Mouse (Mus musculus) hindbrain, embryonic 13.5 days (tissue): ENCODE data around the gene Fen1. TPM values are rescaled to one million over a fixed set of nuclear protein-coding genes. Genes with fewer than 3 reads are reported as not detected.

Source experiments
- ATAC-seq: fragments of 200-750 bp; cut with Nextera tagmentation; 2 replicates; pipeline ENCODE4 v1.8.0; 2017; ENCODE audit warnings: moderate TSS enrichment; ENCODE audit not compliant: low FRiP score
- H3K27ac ChIP-seq: fragments of 300-500 bp; sonication (generic); 2 replicates; pipeline ENCODE4 v1.5.1; 2015; ENCODE audit warnings: inconsistent platforms, mild to moderate bottlenecking, moderate library complexity
- H3K27me3 ChIP-seq: fragments of 300-500 bp; sonication (generic); 2 replicates; pipeline ENCODE4 v1.6.1; 2015; ENCODE audit warnings: mild to moderate bottlenecking, inconsistent platforms
- H3K36me3 ChIP-seq: fragments of 300-500 bp; sonication (generic); 2 replicates; pipeline ENCODE4 v1.6.1; 2015; ENCODE audit warnings: mild to moderate bottlenecking, inconsistent platforms
- H3K4me1 ChIP-seq: fragments of 300-500 bp; sonication (generic); replicated peaks from 2 replicates; pipeline ENCODE4 v1.6.1; 2015; ENCODE audit warnings: inconsistent platforms
- H3K4me2 ChIP-seq: fragments of 300-500 bp; sonication (generic); 2 replicates; pipeline ENCODE4 v1.6.1; 2015; ENCODE audit warnings: inconsistent platforms, mild to moderate bottlenecking, moderate library complexity
- H3K4me3 ChIP-seq: fragments of 300-500 bp; sonication (generic); 2 replicates; pipeline ENCODE4 v1.5.1; 2015; ENCODE audit warnings: mild to moderate bottlenecking, inconsistent platforms
- H3K9ac ChIP-seq: fragments of 300-500 bp; sonication (generic); 2 replicates; pipeline ENCODE4 v1.6.1; 2015; ENCODE audit warnings: mild to moderate bottlenecking, inconsistent platforms
- H3K9me3 ChIP-seq: fragments of 300-500 bp; sonication (generic); 2 replicates; pipeline ENCODE4 v1.6.1; 2016; ENCODE audit warnings: inconsistent platforms
- WGBS: fragments of 180-500 bp; shearing (Covaris S2); methylation state at CpG from one replicate; pipeline ENCODE4 v1.1.7; 2015; 5-methylcytosine and 5-hydroxymethylcytosine counted together
- polyA plus RNA-seq: library from polyadenylated mRNA; unstranded; fragments of >200 nt; fragmentation: Nextera tagmentation; extraction: Ambion mirVana; gene quantifications from 2 replicates; pipeline ENCODE4 v1.2.1, GENCODE M21; 2015

Gene Fen1
- polyA plus RNA-seq, 1 experiment from 2014 or later, result 34.9 TPM

DNA sequence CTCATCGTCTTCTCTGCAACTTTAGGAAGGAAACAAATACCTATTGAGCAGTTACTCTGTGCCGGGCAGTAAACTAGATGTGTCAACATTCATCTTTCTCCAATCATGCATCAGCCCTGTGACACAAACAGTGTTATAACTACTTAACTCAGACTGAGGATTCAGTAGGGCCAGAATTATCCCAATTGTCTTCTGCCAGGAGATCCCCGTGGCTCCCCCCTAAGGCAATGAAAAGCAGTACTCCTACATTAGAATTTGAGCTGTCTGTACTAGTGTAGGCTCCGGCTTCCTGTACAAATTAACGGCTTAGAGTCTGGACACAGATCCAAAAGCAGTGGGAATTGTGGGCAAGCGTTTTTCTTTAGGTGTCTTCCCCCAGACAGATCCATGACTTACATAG is 1.1 kb upstream of the Fen1 start:
- Histone ChIP-seq H3K27me3 (no peaks in the 10 kb centered on the region), H3K4me3 (peak overlapping the region; percentile 64), H3K36me3 (peaks cover 51% of the 10 kb centered on the region), H3K4me1 (peaks cover 21% of the 10 kb centered on the region), H3K9me3 (no peaks in the 10 kb centered on the region), H3K9ac (peak overlapping the region; percentile 88; the same call in 1 of the 2 replicates), H3K4me2 (peak overlapping the region; percentile 78), H3K27ac (peak overlapping the region; percentile 85; the same call in 1 of the 2 replicates)
- ATAC-seq, result no peak
- WGBS, result 75% methylated on average over 6 of the region's 6 CpGs

- ATAC-seq, result peak; percentile 23
- peak overlapping the region; percentile 85 for H3K27ac ChIP-seq
- WGBS, result 3% methylated on average over 5 of the region's 5 CpGs
- H3K4me2 ChIP-seq, result peak overlapping the region; percentile 78
- H3K9ac ChIP-seq, result peak overlapping the region; percentile 88
- H3K9me3 ChIP-seq, result no peaks in the 10 kb centered on the region
- H3K27me3 ChIP-seq, result no peaks in the 10 kb centered on the region
- H3K4me1 ChIP-seq, result peaks cover 21% of the 10 kb centered on the region
- H3K4me3 ChIP-seq, result peak overlapping the region; percentile 64
- H3K36me3 ChIP-seq, result peaks cover 51% of the 10 kb centered on the region
Measured at GRCm38 (mm10) chr19:10204616-10205001, 640 bp upstream of the Fen1 start.

DNA sequence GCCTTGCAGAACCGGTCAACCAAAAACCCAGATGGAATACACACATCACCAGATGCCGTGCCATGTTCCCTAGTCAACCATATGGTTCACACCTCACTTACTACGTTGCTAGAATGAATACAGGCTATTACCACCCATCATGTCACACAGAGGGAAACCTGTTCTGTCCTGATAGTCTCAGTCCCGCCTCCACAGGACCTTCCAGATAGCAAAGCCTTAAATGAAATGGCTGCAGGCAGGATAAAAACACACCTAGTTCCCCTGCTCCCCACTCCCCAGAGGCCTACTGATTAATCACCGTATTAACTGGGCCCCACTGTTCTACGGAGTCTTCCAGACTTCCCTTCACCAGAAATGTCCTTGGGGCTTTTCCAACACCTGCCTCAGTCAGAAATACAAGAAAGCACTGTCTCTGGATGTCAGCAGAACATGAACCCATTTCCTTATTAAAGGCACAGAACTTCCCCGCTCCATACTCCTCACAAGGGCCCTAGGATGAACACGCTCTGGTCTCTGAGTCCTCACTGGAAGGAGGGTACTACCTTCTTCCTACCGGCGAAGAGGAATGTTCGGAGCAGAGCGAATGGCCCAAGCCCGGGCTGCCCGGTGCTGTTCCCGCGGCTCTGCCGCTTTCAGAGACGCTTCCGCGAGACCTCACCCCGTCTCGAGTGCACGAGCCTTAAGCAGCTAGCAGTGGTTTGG is 672 bp downstream of the Fen1 start:
- Histone ChIP-seq H3K27ac (peak overlapping the region; percentile 85), H3K9ac (peak overlapping the region; percentile 88), H3K4me1 (peaks cover 21% of the 10 kb centered on the region), H3K4me2 (peak overlapping the region; percentile 78), H3K4me3 (peak overlapping the region; percentile 64), H3K36me3 (peaks cover 44% of the 10 kb centered on the region), H3K9me3 (no peaks in the 10 kb centered on the region), H3K27me3 (no peaks in the 10 kb centered on the region)
- WGBS, result 3% methylated on average over 23 of the region's 23 CpGs
- ATAC-seq, result peak; percentile 1

- Histone ChIP-seq H3K4me3 (no peak overlapping the region), H3K4me2 (no peak overlapping the region), H3K9ac (no peak overlapping the region), H3K9me3 (no peaks in the 10 kb centered on the region), H3K36me3 (peaks cover 50% of the 10 kb centered on the region), H3K27ac (no peak overlapping the region), H3K4me1 (peaks cover 10% of the 10 kb centered on the region), H3K27me3 (no peaks in the 10 kb centered on the region)
- WGBS, result 30% methylated on average over 3 of the region's 3 CpGs
- ATAC-seq, result peak; percentile 26; the same call in 1 of the 2 replicates
Measured at GRCm38 (mm10) chr19:10198723-10199122, 5.2 kb downstream of the Fen1 start.

DNA sequence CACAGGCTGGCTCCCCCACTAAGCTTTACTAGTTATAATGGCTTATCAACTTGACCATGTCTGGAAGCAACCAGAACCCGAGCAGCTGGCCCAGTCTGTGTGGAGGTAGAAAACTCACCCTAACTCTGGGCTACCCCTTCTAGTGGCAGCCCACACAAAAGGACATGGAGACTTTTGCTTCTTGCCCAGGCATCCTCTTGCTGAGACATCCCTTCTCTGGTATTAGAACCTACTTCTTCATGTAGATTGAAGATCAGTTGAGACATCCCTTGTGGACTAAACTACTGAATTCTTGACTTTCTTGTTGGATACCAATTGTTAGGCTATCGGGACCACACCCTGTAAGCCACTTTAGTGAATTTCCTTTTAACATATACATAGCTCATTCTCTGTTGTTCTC is 5.7 kb downstream of the Fen1 start:
- Histone ChIP-seq H3K9me3 (no peaks in the 10 kb centered on the region), H3K4me2 (no peak overlapping the region), H3K4me3 (no peak overlapping the region), H3K9ac (no peak overlapping the region), H3K4me1 (peaks cover 8% of the 10 kb centered on the region), H3K36me3 (peaks cover 55% of the 10 kb centered on the region), H3K27ac (0 out of 2 replicates have a peak overlapping the region, but pooled peaks have one; percentile 12), H3K27me3 (no peaks in the 10 kb centered on the region)
- no peak for ATAC-seq
- whole genome bisulfite sequencing, result 79% methylated on average over 2 of the region's 2 CpGs

- no peak for ATAC-seq
- H3K4me1 ChIP-seq, result no peaks in the 10 kb centered on the region
- no peaks in the 10 kb centered on the region for H3K27me3 ChIP-seq
- no peak overlapping the region for H3K4me3 ChIP-seq
- H3K27ac ChIP-seq, result no peak overlapping the region
- no peak overlapping the region for H3K4me2 ChIP-seq
- no peaks in the 10 kb centered on the region for H3K9me3 ChIP-seq
- H3K9ac ChIP-seq, result no peak overlapping the region
- WGBS, result 92% methylated on average over 4 of the region's 4 CpGs
- H3K36me3 ChIP-seq, result peaks cover 66% of the 10 kb centered on the region
Measured at GRCm38 (mm10) chr19:10197130-10197529, 6.8 kb downstream of the Fen1 start.

DNA sequence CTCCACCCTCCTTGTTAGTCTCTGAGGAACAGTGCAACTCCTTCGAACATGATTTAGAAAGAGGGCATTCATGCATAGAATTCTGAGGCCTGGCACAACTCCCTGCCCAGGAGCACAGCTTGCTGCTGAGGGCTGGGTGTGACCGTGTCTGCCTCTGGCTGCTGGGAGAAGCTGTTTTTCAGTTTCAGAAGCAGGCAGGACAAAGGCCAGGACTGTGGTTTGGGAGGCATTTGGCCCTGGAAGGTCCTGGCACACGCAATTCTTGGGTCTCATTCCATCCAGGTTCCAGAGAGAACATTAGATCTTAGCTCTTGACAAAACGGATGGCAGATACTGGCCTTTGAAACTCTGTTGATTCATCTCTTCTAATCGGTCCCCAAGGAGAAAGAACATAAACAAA is 8.7 kb downstream of the Fen1 start:
- Histone ChIP-seq H3K4me1 (peaks cover 4% of the 10 kb centered on the region; the same call in 1 of the 2 replicates), H3K4me3 (no peak overlapping the region), H3K36me3 (peaks cover 78% of the 10 kb centered on the region), H3K27me3 (no peaks in the 10 kb centered on the region), H3K9ac (no peak overlapping the region), H3K27ac (no peak overlapping the region), H3K4me2 (no peak overlapping the region), H3K9me3 (no peaks in the 10 kb centered on the region)
- 80% methylated on average over 5 of the region's 5 CpGs for WGBS
- no peak for ATAC-seq

- Histone ChIP-seq H3K9me3 (no peaks in the 10 kb centered on the region), H3K4me1 (peaks cover 4% of the 10 kb centered on the region; the same call in 1 of the 2 replicates), H3K27me3 (no peaks in the 10 kb centered on the region), H3K27ac (no peak overlapping the region), H3K36me3 (peaks cover 78% of the 10 kb centered on the region), H3K4me2 (no peak overlapping the region), H3K4me3 (no peak overlapping the region), H3K9ac (no peak overlapping the region)
- ATAC-seq, result no peak
- 91% methylated on average over 11 of the region's 11 CpGs for WGBS
Measured at GRCm38 (mm10) chr19:10194337-10194736, 9.6 kb downstream of the Fen1 start.

DNA sequence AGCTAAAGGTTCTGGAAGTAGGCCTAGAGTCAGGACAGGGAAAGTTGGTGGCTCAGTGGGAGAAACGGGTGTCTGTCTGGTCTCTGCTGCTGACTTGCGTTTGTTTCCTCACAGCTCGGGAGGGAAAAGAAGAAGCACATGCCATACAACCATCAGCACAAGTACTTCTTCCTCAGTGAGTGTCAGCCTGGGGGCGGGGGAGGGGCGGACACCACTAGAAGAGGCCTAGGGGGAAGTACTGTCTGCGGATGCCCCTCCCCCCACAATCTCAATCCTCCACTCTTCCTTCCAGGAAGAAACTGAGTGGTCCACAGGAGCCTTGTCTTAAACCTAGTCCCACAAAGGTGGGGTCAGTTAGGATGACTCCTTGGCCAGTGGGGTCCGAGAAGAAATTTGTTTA is 12.6 kb downstream of the Fen1 start:
- Histone ChIP-seq H3K4me3 (no peak overlapping the region), H3K27me3 (no peaks in the 10 kb centered on the region), H3K9me3 (no peaks in the 10 kb centered on the region), H3K4me1 (peaks cover 33% of the 10 kb centered on the region), H3K9ac (no peak overlapping the region), H3K36me3 (peaks cover 100% of the 10 kb centered on the region), H3K27ac (no peak overlapping the region), H3K4me2 (no peak overlapping the region)
- ATAC-seq, result no peak
- 80% methylated on average over 7 of the region's 7 CpGs for WGBS

- no peak overlapping the region for H3K9ac ChIP-seq
- peaks cover 100% of the 10 kb centered on the region for H3K36me3 ChIP-seq
- H3K9me3 ChIP-seq, result no peaks in the 10 kb centered on the region
- H3K4me2 ChIP-seq, result no peak overlapping the region
- 49% methylated on average over 2 of the region's 2 CpGs for WGBS
- no peak overlapping the region for H3K27ac ChIP-seq
- no peak for ATAC-seq
- peaks cover 38% of the 10 kb centered on the region for H3K4me1 ChIP-seq
- no peaks in the 10 kb centered on the region for H3K27me3 ChIP-seq
- no peak overlapping the region for H3K4me3 ChIP-seq
Measured at GRCm38 (mm10) chr19:10190796-10191195, 13.2 kb downstream of the Fen1 start.

DNA sequence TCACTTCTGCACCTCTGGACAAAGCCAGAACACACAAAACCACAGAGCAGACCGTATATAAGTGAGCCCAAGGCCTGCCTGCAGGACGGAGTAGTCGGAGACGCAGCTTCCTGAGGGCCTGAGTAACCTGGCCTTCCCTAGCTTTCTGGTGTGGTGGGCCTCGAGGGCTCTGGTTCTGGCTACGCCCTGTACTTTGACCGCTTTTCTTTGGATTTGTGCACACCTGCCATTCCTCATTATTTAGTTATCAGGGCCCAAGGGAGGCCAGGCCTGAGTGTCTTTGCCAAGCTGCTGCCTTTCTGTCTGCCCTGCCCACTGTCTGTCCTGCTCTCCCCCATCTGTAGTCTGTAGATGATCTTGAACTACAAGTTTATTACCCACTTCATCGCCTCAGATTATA is 14.0 kb downstream of the Fen1 start:
- WGBS, result 94% methylated on average over 8 of the region's 8 CpGs
- no peak overlapping the region for H3K27ac ChIP-seq

DNA sequence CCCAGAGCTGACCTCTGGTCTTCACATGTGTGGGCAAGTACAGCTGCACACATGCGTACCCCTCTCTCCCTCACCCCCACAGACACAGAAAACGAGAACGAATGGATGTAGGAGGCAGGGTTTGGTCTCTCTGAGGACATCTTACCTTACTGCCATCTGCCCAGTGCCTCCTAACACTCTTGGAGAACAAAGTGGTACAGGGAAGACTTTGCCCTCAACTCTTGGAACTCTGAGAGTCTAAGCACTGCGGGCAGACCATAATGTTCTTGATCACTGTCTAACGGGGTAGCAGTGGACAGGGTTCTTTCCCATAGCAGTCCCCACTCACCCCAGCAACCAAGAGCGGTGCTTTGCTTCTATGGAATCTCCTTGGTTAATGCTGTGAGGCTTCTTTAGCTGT is 14.9 kb downstream of the Fen1 start:
- no peak for ATAC-seq
- no peaks in the 10 kb centered on the region for H3K27me3 ChIP-seq
- H3K36me3 ChIP-seq, result peaks cover 90% of the 10 kb centered on the region
- H3K27ac ChIP-seq, result peak overlapping the region; percentile 20; the same call in 1 of the 2 replicates
- H3K4me3 ChIP-seq, result no peak overlapping the region
- no peak overlapping the region for H3K4me2 ChIP-seq
- H3K4me1 ChIP-seq, result peaks cover 56% of the 10 kb centered on the region
- H3K9me3 ChIP-seq, result no peaks in the 10 kb centered on the region
- WGBS, result 87% methylated on average over 6 of the region's 6 CpGs
- no peak overlapping the region for H3K9ac ChIP-seq

More for the DNA sequence above, 14.0 kb downstream of the Fen1 start:
- ATAC-seq, result no peak
- Histone ChIP-seq H3K4me2 (no peak overlapping the region), H3K4me1 (peaks cover 46% of the 10 kb centered on the region), H3K4me3 (no peak overlapping the region), H3K9ac (no peak overlapping the region), H3K9me3 (no peaks in the 10 kb centered on the region), H3K36me3 (peaks cover 99% of the 10 kb centered on the region), H3K27me3 (no peaks in the 10 kb centered on the region)

- 53% methylated on average over 10 of the region's 10 CpGs for WGBS
- Histone ChIP-seq H3K9ac (no peak overlapping the region), H3K4me1 (peaks cover 58% of the 10 kb centered on the region), H3K4me3 (no peak overlapping the region), H3K4me2 (no peak overlapping the region), H3K9me3 (no peaks in the 10 kb centered on the region), H3K27me3 (no peaks in the 10 kb centered on the region), H3K36me3 (peaks cover 83% of the 10 kb centered on the region), H3K27ac (peak overlapping the region; percentile 20; the same call in 1 of the 2 replicates)
- peak; percentile 29; the same call in 1 of the 2 replicates for ATAC-seq
Measured at GRCm38 (mm10) chr19:10188281-10188811, 15.6 kb downstream of the Fen1 start.
